Mouse (Mus musculus): Measurements from ENCODE around the gene Krtap19-5.

The Krtap19-5 gene

DNA sequence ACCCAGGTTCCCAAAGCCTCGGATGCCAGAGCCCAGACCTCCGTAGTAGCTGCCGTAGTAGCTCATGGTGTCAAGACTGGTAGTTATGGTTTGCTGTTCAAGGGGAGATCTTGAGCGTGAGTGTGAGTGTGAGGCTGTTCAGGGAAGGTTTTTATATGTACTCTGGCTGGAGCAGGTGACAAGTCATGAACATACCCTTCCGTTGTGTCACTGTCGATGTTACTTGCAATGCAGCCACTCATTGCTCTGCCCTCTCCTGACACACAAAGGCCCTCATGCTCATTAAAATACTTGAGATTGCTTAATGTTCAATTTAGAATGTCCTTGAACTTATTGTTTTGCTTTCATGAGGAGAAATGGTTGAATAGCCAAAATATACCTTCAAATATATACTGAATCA is at the start of gene Krtap19-5:
Gene Krtap19-5, minus strand, starts transcription at position 101 of the 400 bp plus-strand sequence.
- no peak for DNase-seq

- DNase-seq, result no peak
These were observed 44.8 kb upstream of the Krtap19-5 start for GRCm38 (mm10) chr16:88941106-88941505.

- no peak for DNase-seq
These were observed 42.0 kb upstream of the Krtap19-5 start for GRCm38 (mm10) chr16:88938252-88938651.

DNA sequence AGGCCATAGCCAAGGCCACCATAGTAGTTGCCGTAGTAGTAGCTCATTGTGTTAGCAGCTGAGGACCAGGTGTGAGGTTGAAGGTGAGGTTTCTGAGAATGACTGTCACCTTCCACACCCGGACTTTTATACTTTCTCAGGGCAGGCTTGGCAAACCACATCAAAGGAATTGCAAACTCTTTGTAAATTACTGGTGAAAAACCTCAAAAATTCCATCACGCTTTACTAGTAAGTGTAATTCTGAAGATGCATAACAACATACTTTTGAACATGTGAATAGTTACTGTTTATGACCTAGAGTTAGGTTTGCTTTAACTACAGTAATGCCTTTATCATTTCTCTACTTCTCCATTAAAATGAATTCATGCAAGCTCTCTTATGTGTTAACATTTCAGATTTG is 35.9 kb upstream of the Krtap19-5 start, which contains the start of gene Krtap19-9b:
Gene Krtap19-9b, minus strand, starts transcription at position 101 of the 400 bp plus-strand sequence.
- no peak for DNase-seq

DNA sequence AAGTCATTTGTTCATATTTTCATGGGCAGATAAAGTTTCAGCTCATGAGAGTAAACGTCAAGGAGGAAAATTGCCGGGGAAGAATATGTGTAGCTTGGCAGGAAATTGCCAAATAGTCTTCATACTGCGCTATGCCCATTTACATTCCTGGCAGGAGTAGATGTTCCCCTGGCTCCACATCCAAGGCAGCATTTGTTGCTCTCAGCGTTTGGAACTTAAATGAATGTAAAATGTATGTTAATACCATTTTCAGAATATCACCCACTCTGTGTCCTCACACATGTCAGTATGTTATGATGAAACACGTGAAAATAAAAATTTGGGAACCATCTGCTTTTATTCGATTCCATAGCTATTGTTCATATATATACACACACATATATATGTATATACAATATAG is 9.4 kb downstream of the Krtap19-5 start:
- DNase-seq, result no peak

DNA sequence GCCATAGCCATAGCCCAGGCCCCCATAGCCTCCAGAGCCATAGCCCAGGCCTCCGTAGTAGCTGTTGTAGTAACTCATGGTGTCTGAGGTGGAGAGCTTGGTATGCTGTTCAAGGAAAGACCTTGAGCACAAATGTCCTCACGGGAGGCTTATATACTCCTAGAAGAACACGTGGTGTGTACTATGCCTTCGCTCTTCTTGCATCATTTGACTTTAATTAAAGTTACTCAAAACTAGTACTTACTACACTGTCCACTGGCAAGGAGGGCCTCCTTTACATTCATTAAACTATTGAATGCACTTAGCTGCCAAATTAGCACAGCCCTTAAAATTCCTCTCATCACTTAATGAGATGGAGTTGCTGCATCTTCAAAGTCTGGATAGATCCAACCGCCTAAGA is 11.3 kb downstream of the Krtap19-5 start, which contains the start of gene Krtap19-4:
Gene Krtap19-4, minus strand, starts transcription at position 101 of the 400 bp plus-strand sequence.
- DNase-seq, result no peak

DNA sequence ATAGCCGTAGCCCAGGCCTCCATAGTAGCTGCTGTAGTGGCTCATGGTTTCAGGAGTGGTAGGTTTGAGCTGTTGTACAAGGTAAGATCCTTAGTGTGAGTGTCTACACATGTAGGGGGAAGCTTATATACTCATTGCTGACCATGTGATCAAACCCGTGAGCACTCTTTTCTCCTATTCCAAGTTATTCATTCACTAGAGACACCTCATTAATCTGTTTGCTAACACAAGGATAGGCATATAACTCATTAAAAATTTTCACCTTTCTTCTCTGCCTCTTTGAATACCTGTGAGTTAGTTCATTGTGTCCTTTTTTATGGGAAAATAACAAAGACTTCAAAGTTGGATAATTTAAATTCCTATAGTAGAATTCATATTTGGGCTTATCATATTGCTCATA is 18.3 kb downstream of the Krtap19-5 start, which contains the start of gene Krtap19-3:
Gene Krtap19-3, minus strand, starts transcription at position 101 of the 400 bp plus-strand sequence.
- DNase-seq, result no peak

- no peak for DNase-seq
These were observed 22.1 kb downstream of the Krtap19-5 start, which contains the start of gene Krtap19-2 for GRCm38 (mm10) chr16:88874169-88874568. Krtap19-2 (minus strand) TSS chr16:88874269.

GRCm38 (mm10) chr16:88869311-88869710 is 26.9 kb downstream of the Krtap19-5 start, which contains the start of gene Krtap19-1:
Krtap19-1 (minus strand) TSS chr16:88869411.
- DNase-seq, result no peak

DNA sequence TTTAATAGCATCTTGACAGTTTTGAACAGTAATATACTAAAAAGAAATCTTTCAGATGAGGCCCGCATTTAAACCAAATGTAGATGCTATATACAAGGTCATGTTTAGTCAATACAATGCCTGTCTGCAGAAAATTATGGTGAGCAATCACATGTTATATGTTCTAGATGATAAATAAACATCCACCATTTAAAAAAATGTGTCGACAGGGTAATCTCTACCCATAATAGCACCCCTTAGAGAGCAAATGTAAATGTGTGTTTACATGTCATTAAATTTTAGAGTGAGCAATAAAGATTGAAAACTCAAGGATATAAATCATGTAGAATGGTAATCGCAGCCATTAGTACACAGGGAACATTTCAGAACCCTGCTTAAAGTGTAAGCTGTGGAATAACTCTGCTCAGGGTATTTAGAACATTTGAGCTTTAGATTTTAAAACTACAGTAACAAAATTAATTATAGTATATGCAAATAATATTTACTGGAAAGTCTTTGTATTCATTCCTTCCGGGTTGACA is 31.3 kb downstream of the Krtap19-5 start:
- DNase-seq, result no peak

GRCm38 (mm10) chr16:88851450-88851849 is 44.8 kb downstream of the Krtap19-5 start:
- DNase-seq, result no peak

GRCm38 (mm10) chr16:88848558-88848957 is 47.7 kb downstream of the Krtap19-5 start:
- DNase-seq, result no peak

DNA sequence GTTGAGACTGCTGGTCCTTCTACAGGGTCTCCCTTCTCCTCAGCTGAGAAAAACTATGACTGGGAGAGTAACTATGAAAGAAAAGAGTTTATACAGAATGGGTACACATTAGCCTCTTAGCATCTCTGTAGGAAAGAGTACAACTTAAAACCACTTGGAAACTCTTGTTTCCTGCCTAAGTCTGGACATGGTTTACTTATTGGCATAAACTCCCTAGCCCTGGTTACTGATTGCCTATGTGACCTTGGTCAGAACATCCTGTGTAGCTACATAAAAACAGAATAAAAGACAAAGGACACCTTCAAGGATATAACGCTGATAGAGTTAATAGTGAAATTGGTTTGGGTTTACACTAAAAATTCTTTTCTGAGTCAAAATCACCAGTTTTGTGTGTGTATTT is 48.9 kb downstream of the Krtap19-5 start:
- no peak for DNase-seq
